Mouse (Mus musculus) CH12.LX (cell line): ENCODE data around the gene Brf1. TPM values are rescaled to one million over a fixed set of nuclear protein-coding genes. Genes with fewer than 3 reads are reported as not detected.

Experiments used
- DNase-seq: peaks from one replicate; pipeline ENCODE4 v3.0.0-alpha.2; 2013; ENCODE audit errors: extremely low read depth
- H3K27ac ChIP-seq: 2 replicates; pipeline ENCODE4 v1.5.1; 2012; ENCODE audit warnings: low read depth, mild to moderate bottlenecking, control low read depth, moderate library complexity; ENCODE audit not compliant: insufficient read depth
- H3K27me3 ChIP-seq: replicated peaks from 2 replicates; pipeline ENCODE3; 2012; ENCODE audit warnings: inconsistent platforms
- H3K36me3 ChIP-seq, 2 experiments: replicated peaks in 1 of 2; 2 replicates each; pipeline versions ENCODE3 to v1.6.1; 2012; ENCODE audit warnings: inconsistent platforms in 1 of 2, low read length in 1 of 2, mild to moderate bottlenecking in 1 of 2, mixed read lengths in 1 of 2, moderate library complexity in 1 of 2; ENCODE audit not compliant: control insufficient read depth in 1 of 2, insufficient read depth in 1 of 2
- H3K4me1 ChIP-seq, 2 experiments: 2 replicates each; pipeline ENCODE4 v1.6.1; 2012; ENCODE audit warnings: inconsistent platforms in 1 of 2, moderate library complexity in 1 of 2; ENCODE audit not compliant: insufficient read depth in 2 of 2, control insufficient read depth in 1 of 2
- H3K4me2 ChIP-seq: 2 replicates; pipeline ENCODE4 v1.6.1; 2012; ENCODE audit warnings: low read depth, mild to moderate bottlenecking, control low read depth; ENCODE audit not compliant: poor library complexity, insufficient read depth, severe bottlenecking
- H3K4me3 ChIP-seq, 3 experiments: fragments of 150-350 bp in 1 of 3; sonication (generic) in 1 of 3; replicated peaks in 1 of 3; 2 replicates each; pipeline versions ENCODE3 to v1.5.1; 2011 to 2012; ENCODE audit warnings: low read depth in 2 of 3, low read length in 2 of 3, mild to moderate bottlenecking in 2 of 3, moderate library complexity in 2 of 3, control low read depth in 1 of 3, improper control_type of control experiment in 1 of 3, inconsistent platforms in 1 of 3, mixed read lengths in 1 of 3; ENCODE audit not compliant: poor library complexity in 1 of 3
- H3K79me2 ChIP-seq: replicated peaks from 2 replicates; pipeline ENCODE4 v1.6.1; 2012; ENCODE audit warnings: mild to moderate bottlenecking, moderate library complexity; ENCODE audit not compliant: control insufficient read depth, poor library complexity, insufficient read depth, severe bottlenecking; ENCODE audit errors: extremely low read depth
- H3K9ac ChIP-seq: 2 replicates; pipeline ENCODE4 v1.6.1; 2012; ENCODE audit warnings: low read depth, mild to moderate bottlenecking, control low read depth, moderate library complexity; ENCODE audit not compliant: insufficient read depth
- H3K9me3 ChIP-seq: replicated peaks from 2 replicates; pipeline ENCODE3; 2012; ENCODE audit warnings: low read length, inconsistent platforms, mixed read lengths
- BHLHE40 ChIP-seq: IDR thresholded peaks from 2 replicates; pipeline ENCODE4 v1.6.1; 2011; ENCODE audit warnings: mild to moderate bottlenecking, low read depth, low read length, improper control_type of control experiment
- CHD2 ChIP-seq: IDR thresholded peaks from 2 replicates; pipeline ENCODE4 v1.6.1; 2011; ENCODE audit warnings: low read length, improper control_type of control experiment
- CTCF ChIP-seq, 2 experiments: IDR thresholded peaks in 1 of 2; conservative IDR thresholded peaks in 1 of 2; 2 replicates each; pipeline ENCODE4 v1.5.1; 2011 to 2012; ENCODE audit warnings: low read depth in 2 of 2, low read length in 2 of 2, improper control_type of control experiment in 1 of 2, inconsistent platforms in 1 of 2, mild to moderate bottlenecking in 1 of 2, moderate library complexity in 1 of 2
- E2F4 ChIP-seq: IDR thresholded peaks from 2 replicates; pipeline ENCODE4 v1.6.1; 2011; ENCODE audit warnings: low read depth, low read length, improper control_type of control experiment; ENCODE audit not compliant: insufficient replicate concordance
- ELF1 ChIP-seq: IDR thresholded peaks from 2 replicates; pipeline ENCODE4 v1.6.1; 2014; ENCODE audit warnings: low read depth, mild to moderate bottlenecking, inconsistent platforms, low read length, improper control_type of control experiment
- GABPA ChIP-seq: IDR thresholded peaks from 2 replicates; pipeline ENCODE4 v1.6.1; 2012; ENCODE audit warnings: low read depth, low read length, improper control_type of control experiment, inconsistent platforms; ENCODE audit not compliant: insufficient replicate concordance
- HCFC1 ChIP-seq: IDR thresholded peaks from 2 replicates; pipeline ENCODE4 v1.6.1; 2012; ENCODE audit warnings: low read depth, mild to moderate bottlenecking, inconsistent platforms, low read length, improper control_type of control experiment
- IRF4 ChIP-seq: IDR thresholded peaks from 2 replicates; pipeline ENCODE4 v1.6.1; 2014; ENCODE audit warnings: low read depth, mild to moderate bottlenecking, inconsistent platforms, low read length, improper control_type of control experiment
- JUN ChIP-seq: IDR thresholded peaks from 2 replicates; pipeline ENCODE4 v1.6.1; 2011; ENCODE audit warnings: low read depth, mild to moderate bottlenecking, low read length, improper control_type of control experiment, moderate library complexity; ENCODE audit not compliant: insufficient read depth
- JUND ChIP-seq: conservative IDR thresholded peaks from 2 replicates; pipeline ENCODE4 v1.6.1; 2011; ENCODE audit warnings: low read depth, low read length, improper control_type of control experiment
- KAT2A ChIP-seq: IDR thresholded peaks from 2 replicates; pipeline ENCODE4 v1.6.1; 2012; ENCODE audit warnings: low read length, improper control_type of control experiment, inconsistent platforms; ENCODE audit not compliant: insufficient replicate concordance
- MAZ ChIP-seq: IDR thresholded peaks from 2 replicates; pipeline ENCODE4 v1.6.1; 2012; ENCODE audit warnings: low read depth, mild to moderate bottlenecking, inconsistent platforms, low read length, improper control_type of control experiment, moderate library complexity
- MEF2A ChIP-seq: IDR thresholded peaks from 2 replicates; pipeline ENCODE4 v1.6.1; 2014; ENCODE audit warnings: low read depth, mild to moderate bottlenecking, inconsistent platforms, low read length, improper control_type of control experiment, borderline replicate concordance
- MXI1 ChIP-seq: IDR thresholded peaks from 2 replicates; pipeline ENCODE4 v1.6.1; 2011; ENCODE audit warnings: mild to moderate bottlenecking, low read depth, low read length, improper control_type of control experiment
- MYC ChIP-seq: IDR thresholded peaks from 2 replicates; pipeline ENCODE4 v1.6.1; 2011; ENCODE audit warnings: low read depth, mild to moderate bottlenecking, improper control_type of control experiment, low read length
- NELFE ChIP-seq: IDR thresholded peaks from 2 replicates; pipeline ENCODE4 v1.6.1; 2011; ENCODE audit warnings: low read depth, low read length, improper control_type of control experiment
- POLR2A ChIP-seq: IDR thresholded peaks from 2 replicates; pipeline ENCODE4 v1.6.1; 2011; ENCODE audit warnings: low read depth, mild to moderate bottlenecking, improper control_type of control experiment, low read length
- RAD21 ChIP-seq: IDR thresholded peaks from 2 replicates; pipeline ENCODE4 v1.6.1; 2011; ENCODE audit warnings: low read depth, mild to moderate bottlenecking, low read length, improper control_type of control experiment, moderate library complexity
- RCOR1 ChIP-seq: conservative IDR thresholded peaks from 2 replicates; pipeline ENCODE4 v1.6.1; 2012; ENCODE audit warnings: low read depth, mild to moderate bottlenecking, inconsistent platforms, low read length, improper control_type of control experiment
- SMC3 ChIP-seq: IDR thresholded peaks from 2 replicates; pipeline ENCODE4 v1.6.1; 2011; ENCODE audit warnings: low read depth, low read length, improper control_type of control experiment
- TBP ChIP-seq: conservative IDR thresholded peaks from 2 replicates; pipeline ENCODE4 v1.6.1; 2011; ENCODE audit warnings: low read depth, low read length, improper control_type of control experiment
- TCF12 ChIP-seq: IDR thresholded peaks from 2 replicates; pipeline ENCODE4 v1.6.1; 2014; ENCODE audit warnings: low read depth, mild to moderate bottlenecking, inconsistent platforms, low read length, improper control_type of control experiment
- UBTF ChIP-seq: IDR thresholded peaks from 2 replicates; pipeline ENCODE4 v1.6.1; 2012; ENCODE audit warnings: low read depth, mild to moderate bottlenecking, inconsistent platforms, low read length, improper control_type of control experiment, moderate library complexity
- USF2 ChIP-seq: conservative IDR thresholded peaks from 2 replicates; pipeline ENCODE4 v1.6.1; 2011; ENCODE audit warnings: low read depth, low read length, improper control_type of control experiment
- ZKSCAN1 ChIP-seq: IDR thresholded peaks from 2 replicates; pipeline ENCODE4 v1.6.1; 2012; ENCODE audit warnings: low read depth, inconsistent platforms, low read length, improper control_type of control experiment, borderline replicate concordance
- dilution Hi-C: fragments of 300-500 bp; cut with MboI; formaldehyde crosslinking; loops from 2 replicates; pipeline ENCODE4 v1.14.3; 2020; ENCODE audit warnings: low sequenced_read_pairs; ENCODE audit not compliant: extremely low pct_unique_long_range_greater_than_20kb, extremely low pct_ligation_motif_present
- in situ Hi-C: fragments of 300-500 bp; cut with MboI; formaldehyde crosslinking; loops from 3 replicates; pipeline ENCODE4 v1.14.3; 2019; ENCODE audit warnings: low sequenced_read_pairs, low pct_ligation_motif_present, low pct_unique_long_range_greater_than_20kb, mixed read lengths
- polyA plus RNA-seq: library from polyadenylated mRNA; unstranded; fragments of >175 nt; gene quantifications from 2 replicates; pipeline ENCODE4 v1.2.1, GENCODE M21; 2012; ENCODE audit warnings: low read depth; ENCODE audit not compliant: insufficient read length
- total RNA-seq, 2 experiments: library from RNA; depleted of rRNA; stranded (reverse); fragments of 300-350 nt in 1 of 2; fragments of >200 nt in 1 of 2; gene quantifications; 2 replicates each; pipeline ENCODE4 v1.2.3; 2012 to 2014

The Brf1 gene
- total and polyA plus RNA-seq, 3 experiments = 15.9 to 31.2 (median 29.6) TPM

- DNase-seq = no peak
- Histone ChIP-seq H3K27me3 (no peaks in the 10 kb centered on the region), H3K4me3 (no peak overlapping the region), H3K9ac (no peak overlapping the region), H3K79me2 (no peaks in the 10 kb centered on the region), H3K4me1 (peaks cover 12 to 33% of the 10 kb centered on the region in 2 experiments), H3K4me2 (no peak overlapping the region), H3K36me3 (peaks cover 0 to 8% of the 10 kb centered on the region in 2 experiments), H3K27ac (no peak overlapping the region), H3K9me3 (no peaks in the 10 kb centered on the region)
- in situ Hi-C loops = loop anchor here (5.0 kb wide), 1 partner anchor 68 kb away; no protein-coding TSS in a partner anchor
- dilution Hi-C loops = no loop called here
- TF ChIP-seq MAZ = no peak
- TF ChIP-seq USF2 = no peak
- TF ChIP-seq BHLHE40 = no peak
- TF ChIP-seq MXI1 = no peak
- no peak for TF ChIP-seq JUN
- TF ChIP-seq MYC = no peak
- no peak for TF ChIP-seq HCFC1
- no peak for TF ChIP-seq SMC3
- no peak for TF ChIP-seq POLR2A
- TF ChIP-seq RCOR1 = no peak
- TF ChIP-seq CHD2 = no peak
- no peak for TF ChIP-seq JUND
- TF ChIP-seq RAD21 = no peak
- no peak for TF ChIP-seq TBP
- TF ChIP-seq UBTF = no peak
- no peak for TF ChIP-seq MEF2A
- no peak for TF ChIP-seq TCF12
- TF ChIP-seq ZKSCAN1 = no peak
These were observed 60.3 kb downstream of the Brf1 start for GRCm38 (mm10) chr12:112940238-112940637.

DNA sequence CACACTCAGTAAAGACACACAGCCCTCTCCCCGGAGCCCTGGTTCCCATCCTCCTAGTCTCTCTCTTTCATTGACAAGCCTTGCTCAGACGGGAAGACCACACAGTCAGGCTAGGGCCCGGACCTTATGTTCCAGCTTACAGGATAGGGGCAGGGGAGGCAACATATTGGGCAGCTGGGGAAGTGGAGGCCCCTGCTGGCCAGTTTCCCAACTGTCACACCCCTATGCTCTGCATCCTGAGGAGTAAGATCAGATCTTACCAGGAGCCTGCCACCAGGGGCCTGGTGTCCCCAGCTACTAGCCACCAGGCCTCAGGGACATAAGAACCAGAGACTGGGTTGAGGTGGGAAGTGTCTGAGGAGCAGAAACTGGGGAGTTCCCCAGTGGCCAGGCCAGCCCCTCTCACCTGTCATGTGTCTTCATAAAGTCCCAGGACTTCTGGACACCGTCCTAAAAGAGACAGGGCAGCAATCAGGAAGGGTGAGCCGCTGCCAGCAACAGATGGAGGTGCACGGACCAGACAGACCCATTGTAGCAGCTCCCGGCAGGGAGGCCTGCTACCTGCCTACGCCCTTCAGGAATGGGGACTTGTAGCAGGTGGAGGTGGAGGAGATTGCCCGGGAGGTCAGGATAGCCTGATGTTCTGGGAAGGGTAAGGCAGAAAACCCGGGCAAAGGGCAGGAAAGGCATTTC lies 61.5 kb downstream of the Brf1 start:
- TF ChIP-seq BHLHE40 (no peak), GABPA (no peak), NELFE (no peak), CTCF (conservative IDR thresholded peaks at IDR 0.05 in 1 of 2, IDR thresholded peaks at IDR 0.05 in 1 of 2; ENCODE audit: low read depth in 2 of 2, low read length in 2 of 2) (peak in 1 of 2 experiments; percentile 70; a peak in 2 of 4 replicates), RAD21 (peak; percentile 56), E2F4 (no peak), IRF4 (no peak), ELF1 (no peak), SMC3 (peak; percentile 55), TBP (no peak), RCOR1 (no peak), KAT2A (no peak)
- TF ChIP-seq, all 38 proteins: peak for 3

More for the DNA sequence above, 61.5 kb downstream of the Brf1 start:
- Histone ChIP-seq H3K79me2 (no peaks in the 10 kb centered on the region), H3K9ac (no peak overlapping the region), H3K27ac (no peak overlapping the region), H3K4me1 (peaks cover 12 to 33% of the 10 kb centered on the region in 2 experiments), H3K9me3 (no peaks in the 10 kb centered on the region), H3K4me3 (no peak overlapping the region), H3K27me3 (no peaks in the 10 kb centered on the region), H3K36me3 (peaks cover 0 to 8% of the 10 kb centered on the region in 2 experiments), H3K4me2 (no peak overlapping the region)
- DNase-seq = peak; percentile 27
- dilution Hi-C loops = no loop called here
- in situ Hi-C loops = no loop called here
